Mouse (Mus musculus) T-helper 1 cell (primary cell): ENCODE measurements at regions not wholly inside any gene's neighbourhood (a gene's known extent, or its start where the extent isn't known, plus 50 kb on each side); places are given as distances from the start of the nearest gene placed in this dataset.

Experiments used
- in situ Hi-C: fragments of 300-600 bp; cut with MboI, MseI; formaldehyde crosslinking; loops from one replicate; pipeline ENCODE4 v1.15.1; 2025; ENCODE audit warnings: high pct_unique_total_duplicates

- in situ Hi-C loops: no loop called here
Measured at GRCm38 (mm10) chr7:76127641-76128111, 102.0 kb upstream of the Agbl1 start.

- in situ Hi-C loops: loop anchor here (5.0 kb wide), 1 partner anchor 95 kb away; no protein-coding TSS in a partner anchor
Measured at GRCm38 (mm10) chr7:76142455-76142854, 87.2 kb upstream of the Agbl1 start.

- in situ Hi-C loops: no loop called here
Measured at GRCm38 (mm10) chr7:76146385-76146784, 83.3 kb upstream of the Agbl1 start.

DNA sequence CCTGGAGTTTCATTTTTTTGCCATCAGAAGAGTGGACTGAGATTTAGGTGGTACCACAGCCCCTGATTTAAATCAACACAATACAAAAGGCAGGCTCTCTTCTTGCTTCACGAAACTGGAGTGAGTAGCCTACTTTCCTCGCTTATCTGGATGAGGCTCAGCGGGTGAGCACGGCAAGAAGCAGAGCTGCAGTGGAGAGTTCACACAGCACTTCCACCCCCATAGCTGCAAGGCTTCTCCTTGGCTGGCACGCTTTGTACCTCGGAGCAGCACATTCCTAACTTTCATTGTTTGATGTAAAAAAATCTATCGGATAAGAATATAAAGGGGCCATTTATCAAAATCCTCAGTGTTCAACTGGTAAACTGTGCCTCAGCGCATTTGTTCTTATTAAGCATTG is 72.8 kb upstream of the Agbl1 start:
- in situ Hi-C loops: no loop called here

GRCm38 (mm10) chr7:76164191-76164590 is 65.5 kb upstream of the Agbl1 start:
- in situ Hi-C loops: no loop called here

GRCm38 (mm10) chr7:76164735-76165630 is 64.7 kb upstream of the Agbl1 start:
- in situ Hi-C loops: no loop called here

DNA sequence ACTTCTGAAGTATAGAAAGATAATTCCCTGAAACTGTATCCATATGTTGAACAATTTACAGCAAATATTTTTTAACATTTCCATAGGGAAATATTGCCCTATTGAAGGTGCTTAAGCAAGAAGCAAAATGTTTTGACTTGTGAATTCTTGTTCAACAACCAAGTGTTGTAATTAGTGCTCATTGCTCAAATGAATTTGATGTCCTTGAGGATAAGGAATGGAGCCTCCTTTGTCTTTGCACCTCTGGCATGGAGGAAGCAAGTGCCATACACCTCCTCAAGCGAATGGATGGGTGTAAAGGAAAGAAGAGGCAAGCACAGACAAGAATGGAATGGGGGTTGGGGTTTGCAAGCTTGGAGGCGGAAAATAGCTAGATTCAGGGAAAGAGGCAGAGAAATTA is 59.2 kb upstream of the Agbl1 start:
- in situ Hi-C loops: no loop called here

DNA sequence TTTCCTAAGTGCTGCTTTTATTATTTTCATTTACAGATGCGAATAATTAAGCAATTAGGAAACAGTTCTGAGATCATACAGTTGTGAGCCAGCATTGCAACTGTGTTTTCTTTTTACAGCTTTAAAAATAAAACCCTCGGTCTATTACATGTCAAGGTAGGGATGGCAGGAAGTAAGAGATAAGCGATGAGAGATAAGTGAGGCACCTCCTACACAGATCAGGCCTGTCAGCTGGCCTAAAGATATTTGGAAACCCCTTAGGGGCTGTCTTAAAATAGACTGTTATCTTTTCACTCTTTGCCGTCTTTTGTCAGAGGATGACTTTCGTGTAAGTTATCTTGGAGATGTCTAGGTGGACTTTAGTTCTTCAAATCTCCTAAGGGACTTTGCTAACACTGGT is 53.5 kb upstream of the Agbl1 start:
- in situ Hi-C loops: no loop called here

DNA sequence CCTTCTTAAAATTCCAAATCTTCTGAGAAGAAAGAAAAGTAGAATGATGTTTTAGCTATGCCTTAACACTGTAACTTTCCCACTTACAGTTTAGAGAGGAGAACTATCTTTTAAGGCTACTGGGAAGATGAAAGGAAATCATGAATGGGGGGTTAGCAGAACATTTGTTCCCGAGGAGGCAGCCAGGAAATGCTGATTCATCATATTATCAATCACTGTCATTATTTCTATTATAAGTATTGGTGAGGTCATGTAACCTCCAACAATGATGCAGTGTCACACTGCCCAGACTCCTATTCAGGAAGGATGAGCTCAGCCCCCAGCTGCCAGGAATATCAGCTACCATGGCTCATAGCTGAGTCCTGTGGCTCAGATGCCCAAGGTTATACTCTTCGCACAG is 52.3 kb upstream of the Agbl1 start:
- in situ Hi-C loops: no loop called here
